Mouse (Mus musculus) lung, postnatal 14 days (tissue): Measurements from ENCODE around the gene Ehbp1l1.

ENCODE experiments used
- DNase-seq: peaks from one replicate; pipeline ENCODE4 v3.0.0; 2021

Gene Ehbp1l1

GRCm38 (mm10) chr19:5725767-5726515 lies at the start of gene Ehbp1l1:
TSS of gene Ehbp1l1 (minus strand) at chr19:5726317.
- peak; percentile 83 for DNase-seq

GRCm38 (mm10) chr19:5770925-5771860 lies 45.1 kb upstream of the Ehbp1l1 start, which contains the start of gene Scyl1:
TSS of gene Scyl1 (minus strand) at chr19:5771419.
- peak; percentile 96 for DNase-seq

- no peak for DNase-seq
Measured at GRCm38 (mm10) chr19:5770311-5770710, 44.2 kb upstream of the Ehbp1l1 start.

- DNase-seq: no peak
Measured at GRCm38 (mm10) chr19:5767271-5767670, 41.2 kb upstream of the Ehbp1l1 start.

- no peak for DNase-seq
Measured at GRCm38 (mm10) chr19:5763163-5763562, 37.0 kb upstream of the Ehbp1l1 start.

- DNase-seq: no peak
Measured at GRCm38 (mm10) chr19:5758878-5759403, 32.8 kb upstream of the Ehbp1l1 start.

GRCm38 (mm10) chr19:5756991-5757636 lies 31.0 kb upstream of the Ehbp1l1 start:
- DNase-seq: no peak

GRCm38 (mm10) chr19:5756321-5756985 lies 30.3 kb upstream of the Ehbp1l1 start:
- no peak for DNase-seq

GRCm38 (mm10) chr19:5751742-5752141 lies 25.6 kb upstream of the Ehbp1l1 start:
- DNase-seq: peak; percentile 63

- DNase-seq: no peak
Measured at GRCm38 (mm10) chr19:5750951-5751350, 24.8 kb upstream of the Ehbp1l1 start.

- no peak for DNase-seq
Measured at GRCm38 (mm10) chr19:5749476-5749875, 23.4 kb upstream of the Ehbp1l1 start.

- no peak for DNase-seq
Measured at GRCm38 (mm10) chr19:5746907-5747363, 20.8 kb upstream of the Ehbp1l1 start.

GRCm38 (mm10) chr19:5745756-5746710 lies 19.9 kb upstream of the Ehbp1l1 start:
- DNase-seq: no peak

- DNase-seq: no peak
Measured at GRCm38 (mm10) chr19:5743576-5743975, 17.5 kb upstream of the Ehbp1l1 start.

- DNase-seq: no peak
Measured at GRCm38 (mm10) chr19:5742241-5742641, 16.1 kb upstream of the Ehbp1l1 start.

GRCm38 (mm10) chr19:5741641-5742240 lies 15.6 kb upstream of the Ehbp1l1 start:
- DNase-seq: peak; percentile 87

GRCm38 (mm10) chr19:5740320-5741317 lies 14.5 kb upstream of the Ehbp1l1 start, which contains the start of gene Ltbp3:
TSS of gene Ltbp3 (plus strand) at chr19:5740904.
- peak; percentile 85 for DNase-seq

GRCm38 (mm10) chr19:5739446-5739845 lies 13.3 kb upstream of the Ehbp1l1 start:
- DNase-seq: no peak

GRCm38 (mm10) chr19:5734325-5734724 lies 8.2 kb upstream of the Ehbp1l1 start:
- no peak for DNase-seq
